Mouse (Mus musculus) embryonic fibroblast, embryonic 13.5 days (primary cell): ENCODE results near the gene Robo2.

Source experiments
- CTCF ChIP-seq: IDR thresholded peaks from 2 replicates; pipeline ENCODE4 v1.5.1; 2011; ENCODE audit warnings: mild to moderate bottlenecking, control low read depth, low read length, moderate library complexity, borderline replicate concordance; ENCODE audit not compliant: insufficient read depth
- POLR2A ChIP-seq: IDR thresholded peaks from 2 replicates; pipeline ENCODE4 v1.6.1; 2011; ENCODE audit warnings: low read depth, mild to moderate bottlenecking, control low read depth, low read length, moderate library complexity

DNA sequence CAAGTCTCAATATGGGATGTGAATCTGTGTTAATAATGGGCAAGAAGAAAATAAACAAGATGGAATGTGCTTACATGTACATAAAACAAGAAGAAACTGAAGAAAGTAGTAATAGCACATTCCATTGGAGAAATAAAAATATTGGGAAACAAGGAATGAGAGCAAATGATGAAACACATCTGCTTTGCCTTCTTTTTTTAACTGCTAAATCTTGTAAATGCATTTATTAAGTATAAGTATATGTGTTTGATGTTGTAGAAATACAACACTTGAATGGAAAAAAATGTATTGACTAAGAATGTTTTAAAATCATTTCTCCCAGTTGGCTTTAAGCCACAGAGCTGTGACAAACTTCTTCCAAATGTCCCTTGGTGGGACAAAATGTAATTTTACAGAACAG lies 350.1 kb downstream of the Robo2 start:
- TF ChIP-seq CTCF (no peak), POLR2A (no peak)
